Mouse (Mus musculus): Measurements from ENCODE around the gene Cox7a2l. TPM values are rescaled to one million over a fixed set of nuclear protein-coding genes. Genes with fewer than 3 reads are reported as not detected.

The Cox7a2l gene
- total and polyA plus RNA-seq, 3 experiments: 233 to 371 (median 310) TPM

- H3K4me3 ChIP-seq (replicated peaks in 1 of 3; ENCODE audit: low read depth in 2 of 3, low read length in 2 of 3, poor library complexity in 1 of 3): no peak overlapping the region
Measured at GRCm38 (mm10) chr17:83564119-83564820, 47.1 kb upstream of the Cox7a2l start.

GRCm38 (mm10) chr17:83563703-83564111, 46.6 kb upstream of the Cox7a2l start:
- Histone ChIP-seq H3K27me3 (replicated peaks) (no peaks in the 10 kb centered on the region), H3K4me3 (replicated peaks in 1 of 3; ENCODE audit: low read depth in 2 of 3, low read length in 2 of 3, poor library complexity in 1 of 3) (no peak overlapping the region)

More at GRCm38 (mm10) chr17:83564119-83564820, 47.1 kb upstream of the Cox7a2l start:
- in situ Hi-C loops (cut with MboI; ENCODE audit: low pct_ligation_motif_present, low pct_unique_long_range_greater_than_20kb, low sequenced_read_pairs) (no loop called here), dilution Hi-C loops (cut with MboI; ENCODE audit: extremely low pct_ligation_motif_present, extremely low pct_unique_long_range_greater_than_20kb, low sequenced_read_pairs) (no loop called here)
- H3K9ac ChIP-seq (ENCODE audit: insufficient read depth, low read depth): no peak overlapping the region
- H3K4me1 ChIP-seq (ENCODE audit: control insufficient read depth in 1 of 2, insufficient read depth in 2 of 2): peaks cover 4 to 6% of the 10 kb centered on the region in 2 experiments; a peak in 3 of 4 replicates
- no peaks in the 10 kb centered on the region for H3K27me3 ChIP-seq (replicated peaks)
- H3K27ac ChIP-seq (ENCODE audit: insufficient read depth, low read depth): no peak overlapping the region
- no peak overlapping the region for H3K4me2 ChIP-seq (ENCODE audit: insufficient read depth, low read depth, poor library complexity, severe bottlenecking)
- H3K79me2 ChIP-seq (replicated peaks; ENCODE audit: control insufficient read depth, extremely low read depth, insufficient read depth, poor library complexity, severe bottlenecking): no peaks in the 10 kb centered on the region
- DNase-seq (ENCODE audit: extremely low read depth): no peak
- TF ChIP-seq EP300 (IDR thresholded peaks at IDR 0.05; ENCODE audit: low read length) (no peak), CHD1 (IDR thresholded peaks at IDR 0.05; ENCODE audit: low read depth, low read length) (no peak), MXI1 (IDR thresholded peaks at IDR 0.05; ENCODE audit: low read depth, low read length) (0 out of 2 replicates have a peak, but pooled peaks have one; percentile 13), E2F4 (IDR thresholded peaks at IDR 0.05; ENCODE audit: insufficient replicate concordance, low read depth, low read length) (no peak), TBP (conservative IDR thresholded peaks at IDR 0.05; ENCODE audit: low read depth, low read length) (no peak), IRF4 (IDR thresholded peaks at IDR 0.05; ENCODE audit: low read depth, low read length) (no peak)
- no peaks in the 10 kb centered on the region for H3K9me3 ChIP-seq (replicated peaks; ENCODE audit: low read length)
- H3K36me3 ChIP-seq (replicated peaks in 1 of 2; ENCODE audit: control insufficient read depth in 1 of 2, insufficient read depth in 1 of 2, low read length in 1 of 2): no peaks in the 10 kb centered on the region

More at GRCm38 (mm10) chr17:83563703-83564111, 46.6 kb upstream of the Cox7a2l start:
- in situ Hi-C loops (cut with MboI; ENCODE audit: low pct_ligation_motif_present, low pct_unique_long_range_greater_than_20kb, low sequenced_read_pairs) (no loop called here), dilution Hi-C loops (cut with MboI; ENCODE audit: extremely low pct_ligation_motif_present, extremely low pct_unique_long_range_greater_than_20kb, low sequenced_read_pairs) (no loop called here)
- no peak overlapping the region for H3K9ac ChIP-seq (ENCODE audit: insufficient read depth, low read depth)
- no peaks in the 10 kb centered on the region for H3K79me2 ChIP-seq (replicated peaks; ENCODE audit: control insufficient read depth, extremely low read depth, insufficient read depth, poor library complexity, severe bottlenecking)
- H3K36me3 ChIP-seq (replicated peaks in 1 of 2; ENCODE audit: control insufficient read depth in 1 of 2, insufficient read depth in 1 of 2, low read length in 1 of 2): no peaks in the 10 kb centered on the region
- TF ChIP-seq PAX5 (IDR thresholded peaks at IDR 0.05; ENCODE audit: low read length) (no peak), JUN (IDR thresholded peaks at IDR 0.05; ENCODE audit: insufficient read depth, low read depth, low read length) (no peak), RAD21 (IDR thresholded peaks at IDR 0.05; ENCODE audit: low read depth, low read length) (peak; percentile 33), E2F4 (IDR thresholded peaks at IDR 0.05; ENCODE audit: insufficient replicate concordance, low read depth, low read length) (no peak), NRF1 (IDR thresholded peaks at IDR 0.05; ENCODE audit: low read depth, low read length) (no peak), SIN3A (IDR thresholded peaks at IDR 0.05; ENCODE audit: low read length) (no peak), POLR2AphosphoS2 (IDR thresholded peaks at IDR 0.05; ENCODE audit: low read depth, low read length) (no peak), USF1 (IDR thresholded peaks at IDR 0.05; ENCODE audit: low read depth, low read length) (no peak; the same call in 1 of the 2 replicates), BHLHE40 (IDR thresholded peaks at IDR 0.05; ENCODE audit: low read depth, low read length) (peak; percentile 74), CHD1 (IDR thresholded peaks at IDR 0.05; ENCODE audit: low read depth, low read length) (no peak), MAFK (IDR thresholded peaks at IDR 0.05; ENCODE audit: insufficient replicate concordance, low read length) (no peak), MXI1 (IDR thresholded peaks at IDR 0.05; ENCODE audit: low read depth, low read length) (0 out of 2 replicates have a peak, but pooled peaks have one; percentile 35), JUND (conservative IDR thresholded peaks at IDR 0.05; ENCODE audit: low read depth, low read length) (no peak), HCFC1 (IDR thresholded peaks at IDR 0.05; ENCODE audit: low read depth, low read length) (no peak), TCF12 (IDR thresholded peaks at IDR 0.05; ENCODE audit: low read depth, low read length) (no peak), CTCF (conservative IDR thresholded peaks at IDR 0.05 in 1 of 2, IDR thresholded peaks at IDR 0.05 in 1 of 2; ENCODE audit: low read depth in 2 of 2, low read length in 2 of 2) (peak; percentile 64 to 67), GABPA (IDR thresholded peaks at IDR 0.05; ENCODE audit: insufficient replicate concordance, low read depth, low read length) (no peak), TBP (conservative IDR thresholded peaks at IDR 0.05; ENCODE audit: low read depth, low read length) (no peak), CHD2 (IDR thresholded peaks at IDR 0.05; ENCODE audit: low read length) (no peak), ETS1 (conservative IDR thresholded peaks at IDR 0.05; ENCODE audit: low read depth, low read length) (no peak), MAX (IDR thresholded peaks at IDR 0.05; ENCODE audit: low read length) (peak; percentile 45), SMC3 (IDR thresholded peaks at IDR 0.05; ENCODE audit: low read depth, low read length) (peak; percentile 44), RCOR1 (conservative IDR thresholded peaks at IDR 0.05; ENCODE audit: low read depth, low read length) (no peak), MEF2A (IDR thresholded peaks at IDR 0.05; ENCODE audit: borderline replicate concordance, low read depth, low read length) (no peak), KAT2A (IDR thresholded peaks at IDR 0.05; ENCODE audit: insufficient replicate concordance, low read length) (no peak), MYC (IDR thresholded peaks at IDR 0.05; ENCODE audit: low read depth, low read length) (peak; percentile 63; the same call in 1 of the 2 replicates), ZKSCAN1 (IDR thresholded peaks at IDR 0.05; ENCODE audit: borderline replicate concordance, low read depth, low read length) (no peak), POLR2A (IDR thresholded peaks at IDR 0.05; ENCODE audit: low read depth, low read length) (no peak), ZMIZ1 (IDR thresholded peaks at IDR 0.05; ENCODE audit: low read depth, low read length) (no peak), EP300 (IDR thresholded peaks at IDR 0.05; ENCODE audit: low read length) (no peak)
- no peaks in the 10 kb centered on the region for H3K9me3 ChIP-seq (replicated peaks; ENCODE audit: low read length)
- DNase-seq (ENCODE audit: extremely low read depth): peak; percentile 29
- H3K27ac ChIP-seq (ENCODE audit: insufficient read depth, low read depth): no peak overlapping the region
- H3K4me1 ChIP-seq (ENCODE audit: control insufficient read depth in 1 of 2, insufficient read depth in 2 of 2): peaks cover 4 to 6% of the 10 kb centered on the region in 2 experiments; a peak in 3 of 4 replicates
- no peak overlapping the region for H3K4me2 ChIP-seq (ENCODE audit: insufficient read depth, low read depth, poor library complexity, severe bottlenecking)
